Mouse (Mus musculus): Measurements from ENCODE around the gene Tob2. TPM values are rescaled to one million over a fixed set of nuclear protein-coding genes. Genes with fewer than 3 reads are reported as not detected.

Gene Tob2
- total and polyA plus RNA-seq, 3 experiments, result 5.6 to 25.3 (median 22.0) TPM

DNA sequence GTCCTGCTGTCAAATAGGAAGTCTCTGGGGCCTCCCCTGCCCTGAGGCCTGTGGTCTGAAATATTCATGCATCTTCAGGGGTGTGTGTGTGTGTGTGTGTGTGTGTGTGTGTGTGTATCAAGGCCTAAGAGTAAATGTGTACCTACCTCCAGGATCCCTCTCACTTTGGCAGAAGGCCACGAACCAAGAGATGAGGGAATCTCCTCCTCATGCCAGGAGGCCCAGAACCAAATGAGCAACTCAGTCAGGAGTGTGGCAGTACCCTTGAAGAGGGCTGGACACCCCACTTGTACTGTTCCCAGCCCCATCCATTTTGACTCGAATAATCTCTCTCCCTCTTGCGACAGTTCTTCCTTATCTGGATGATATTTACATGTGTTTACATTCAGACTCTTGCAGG is 26.4 kb downstream of the Tob2 start:
- Histone ChIP-seq H3K9me3 (replicated peaks; ENCODE audit: low read length) (no peaks in the 10 kb centered on the region), H3K4me1 (ENCODE audit: control insufficient read depth in 1 of 2, insufficient read depth in 2 of 2) (peaks cover 21 to 60% of the 10 kb centered on the region in 2 experiments), H3K36me3 (replicated peaks in 1 of 2; ENCODE audit: control insufficient read depth in 1 of 2, insufficient read depth in 1 of 2, low read length in 1 of 2) (peaks cover 0 to 4% of the 10 kb centered on the region in 2 experiments), H3K4me3 (replicated peaks in 1 of 3; ENCODE audit: low read depth in 2 of 3, low read length in 2 of 3, poor library complexity in 1 of 3) (no peak overlapping the region), H3K79me2 (replicated peaks; ENCODE audit: control insufficient read depth, extremely low read depth, insufficient read depth, poor library complexity, severe bottlenecking) (no peaks in the 10 kb centered on the region), H3K27ac (ENCODE audit: insufficient read depth, low read depth) (no peak overlapping the region), H3K4me2 (ENCODE audit: insufficient read depth, low read depth, poor library complexity, severe bottlenecking) (no peak overlapping the region), H3K9ac (ENCODE audit: insufficient read depth, low read depth) (no peak overlapping the region), H3K27me3 (replicated peaks) (no peaks in the 10 kb centered on the region)
- TF ChIP-seq EP300 (IDR thresholded peaks at IDR 0.05; ENCODE audit: low read length) (peak; percentile 6; the same call in 1 of the 2 replicates), ELF1 (IDR thresholded peaks at IDR 0.05; ENCODE audit: low read depth, low read length) (peak; percentile 15; the same call in 1 of the 2 replicates), CHD2 (IDR thresholded peaks at IDR 0.05; ENCODE audit: low read length) (0 out of 2 replicates have a peak, but pooled peaks have one; percentile 26), KAT2A (IDR thresholded peaks at IDR 0.05; ENCODE audit: insufficient replicate concordance, low read length) (no peak), GABPA (IDR thresholded peaks at IDR 0.05; ENCODE audit: insufficient replicate concordance, low read depth, low read length) (no peak)
- dilution Hi-C loops (cut with MboI; ENCODE audit: extremely low pct_ligation_motif_present, extremely low pct_unique_long_range_greater_than_20kb, low sequenced_read_pairs), result no loop called here
- in situ Hi-C loops (cut with MboI; ENCODE audit: low pct_ligation_motif_present, low pct_unique_long_range_greater_than_20kb, low sequenced_read_pairs), result loop anchor here (5.0 kb wide), 1 partner anchor 70 kb away; no protein-coding TSS in a partner anchor
- peak; percentile 27 for DNase-seq (ENCODE audit: extremely low read depth)

DNA sequence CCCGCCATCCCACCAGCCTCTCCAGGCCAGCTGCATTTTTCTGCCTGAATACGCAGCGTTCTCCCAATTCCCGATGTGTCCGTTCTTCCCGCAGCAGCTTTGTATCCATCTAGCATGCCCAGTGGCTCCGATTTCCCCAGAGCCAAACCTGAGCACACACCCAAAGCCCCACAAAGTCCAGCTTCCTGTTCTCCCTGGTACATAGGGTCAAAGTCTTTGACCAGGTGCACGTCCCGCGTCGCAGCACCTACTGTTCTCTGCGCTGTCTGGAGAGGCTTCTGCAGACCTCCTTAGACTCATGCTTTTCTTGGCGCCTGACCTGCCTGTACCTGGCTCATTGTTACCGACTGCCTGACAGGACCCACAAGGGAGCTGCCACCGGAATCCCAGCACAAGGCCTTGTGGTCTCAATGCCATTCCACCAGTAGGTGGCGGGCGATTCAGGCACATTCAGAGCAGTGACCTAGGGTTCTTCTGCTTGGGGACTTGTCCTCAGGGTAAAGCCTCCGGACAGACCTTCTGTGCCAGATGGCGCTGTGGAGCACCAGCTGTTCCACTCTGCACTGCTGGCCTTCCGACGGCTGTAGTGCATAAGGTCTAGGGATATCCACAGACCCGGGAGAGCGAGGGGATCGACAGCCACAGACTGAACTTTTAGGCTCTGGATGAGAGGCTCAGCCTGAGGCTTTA is 27.3 kb downstream of the Tob2 start:
- H3K9ac ChIP-seq (ENCODE audit: insufficient read depth, low read depth), result no peak overlapping the region
- peak overlapping the region; percentile 24; the same call in 1 of the 2 replicates for H3K4me2 ChIP-seq (ENCODE audit: insufficient read depth, low read depth, poor library complexity, severe bottlenecking)
- H3K36me3 ChIP-seq (replicated peaks in 1 of 2; ENCODE audit: control insufficient read depth in 1 of 2, insufficient read depth in 1 of 2, low read length in 1 of 2), result peaks cover 0 to 7% of the 10 kb centered on the region in 2 experiments
- H3K4me1 ChIP-seq (ENCODE audit: control insufficient read depth in 1 of 2, insufficient read depth in 2 of 2), result peaks cover 21 to 57% of the 10 kb centered on the region in 2 experiments
- H3K27me3 ChIP-seq (replicated peaks), result no peaks in the 10 kb centered on the region
- dilution Hi-C loops (cut with MboI; ENCODE audit: extremely low pct_ligation_motif_present, extremely low pct_unique_long_range_greater_than_20kb, low sequenced_read_pairs) (no loop called here), in situ Hi-C loops (cut with MboI; ENCODE audit: low pct_ligation_motif_present, low pct_unique_long_range_greater_than_20kb, low sequenced_read_pairs) (loop anchor here (5.0 kb wide), 1 partner anchor 71 kb away; no protein-coding TSS in a partner anchor)
- no peak overlapping the region for H3K27ac ChIP-seq (ENCODE audit: insufficient read depth, low read depth)
- H3K79me2 ChIP-seq (replicated peaks; ENCODE audit: control insufficient read depth, extremely low read depth, insufficient read depth, poor library complexity, severe bottlenecking), result no peaks in the 10 kb centered on the region
- H3K9me3 ChIP-seq (replicated peaks; ENCODE audit: low read length), result no peaks in the 10 kb centered on the region
- DNase-seq (ENCODE audit: extremely low read depth), result peak; percentile 95
- no peak overlapping the region for H3K4me3 ChIP-seq (replicated peaks in 1 of 3; ENCODE audit: low read depth in 2 of 3, low read length in 2 of 3, poor library complexity in 1 of 3)
- no peak for TF ChIP-seq ZNF384 (IDR thresholded peaks at IDR 0.05; ENCODE audit: low read depth, low read length)
- TF ChIP-seq MYC (IDR thresholded peaks at IDR 0.05; ENCODE audit: low read depth, low read length), result peak; percentile 86
- peak; percentile 60; the same call in 1 of the 2 replicates for TF ChIP-seq MEF2A (IDR thresholded peaks at IDR 0.05; ENCODE audit: borderline replicate concordance, low read depth, low read length)
- peak; percentile 80 for TF ChIP-seq MAZ (IDR thresholded peaks at IDR 0.05; ENCODE audit: low read depth, low read length)
- TF ChIP-seq E2F4 (IDR thresholded peaks at IDR 0.05; ENCODE audit: insufficient replicate concordance, low read depth, low read length), result no peak
- no peak for TF ChIP-seq TBP (conservative IDR thresholded peaks at IDR 0.05; ENCODE audit: low read depth, low read length)
- TF ChIP-seq JUN (IDR thresholded peaks at IDR 0.05; ENCODE audit: insufficient read depth, low read depth, low read length), result no peak
- no peak for TF ChIP-seq ZKSCAN1 (IDR thresholded peaks at IDR 0.05; ENCODE audit: borderline replicate concordance, low read depth, low read length)
- TF ChIP-seq SIN3A (IDR thresholded peaks at IDR 0.05; ENCODE audit: low read length), result peak; percentile 77
- peak; percentile 66; the same call in 1 of the 2 replicates for TF ChIP-seq TCF12 (IDR thresholded peaks at IDR 0.05; ENCODE audit: low read depth, low read length)
- TF ChIP-seq USF1 (IDR thresholded peaks at IDR 0.05; ENCODE audit: low read depth, low read length), result no peak
- TF ChIP-seq CTCF (conservative IDR thresholded peaks at IDR 0.05 in 1 of 2, IDR thresholded peaks at IDR 0.05 in 1 of 2; ENCODE audit: low read depth in 2 of 2, low read length in 2 of 2), result peak; percentile 69 to 99
- no peak for TF ChIP-seq CHD1 (IDR thresholded peaks at IDR 0.05; ENCODE audit: low read depth, low read length)
- TF ChIP-seq NRF1 (IDR thresholded peaks at IDR 0.05; ENCODE audit: low read depth, low read length), result 0 out of 2 replicates have a peak, but pooled peaks have one; percentile 34
- TF ChIP-seq KAT2A (IDR thresholded peaks at IDR 0.05; ENCODE audit: insufficient replicate concordance, low read length), result no peak
- peak; percentile 70 for TF ChIP-seq ZC3H11A (IDR thresholded peaks at IDR 0.05; ENCODE audit: low read depth, low read length)
- no peak; the same call in 1 of the 2 replicates for TF ChIP-seq ELF1 (IDR thresholded peaks at IDR 0.05; ENCODE audit: low read depth, low read length)
- no peak; the same call in 1 of the 2 replicates for TF ChIP-seq ETS1 (conservative IDR thresholded peaks at IDR 0.05; ENCODE audit: low read depth, low read length)
- peak; percentile 77 for TF ChIP-seq IRF4 (IDR thresholded peaks at IDR 0.05; ENCODE audit: low read depth, low read length)
- peak; percentile 87 for TF ChIP-seq RAD21 (IDR thresholded peaks at IDR 0.05; ENCODE audit: low read depth, low read length)
- TF ChIP-seq NELFE (IDR thresholded peaks at IDR 0.05; ENCODE audit: low read depth, low read length), result peak; percentile 70; the same call in 1 of the 2 replicates
- TF ChIP-seq HCFC1 (IDR thresholded peaks at IDR 0.05; ENCODE audit: low read depth, low read length), result peak; percentile 54
- TF ChIP-seq SMC3 (IDR thresholded peaks at IDR 0.05; ENCODE audit: low read depth, low read length), result peak; percentile 93
- peak; percentile 80 for TF ChIP-seq MAX (IDR thresholded peaks at IDR 0.05; ENCODE audit: low read length)
- TF ChIP-seq CHD2 (IDR thresholded peaks at IDR 0.05; ENCODE audit: low read length), result no peak
- no peak for TF ChIP-seq UBTF (IDR thresholded peaks at IDR 0.05; ENCODE audit: low read depth, low read length)
- peak; percentile 51 for TF ChIP-seq JUND (conservative IDR thresholded peaks at IDR 0.05; ENCODE audit: low read depth, low read length)
- no peak for TF ChIP-seq PAX5 (IDR thresholded peaks at IDR 0.05; ENCODE audit: low read length)

Measured in CH12.LX (cell line).